Mouse (Mus musculus): ENCODE results near the gene Folr1. TPM values are rescaled to one million over a fixed set of nuclear protein-coding genes. Genes with fewer than 3 reads are reported as not detected.

Folr1 gene
- polyA plus RNA-seq, 1 experiment from 2014 or later = 4.0 TPM

DNA sequence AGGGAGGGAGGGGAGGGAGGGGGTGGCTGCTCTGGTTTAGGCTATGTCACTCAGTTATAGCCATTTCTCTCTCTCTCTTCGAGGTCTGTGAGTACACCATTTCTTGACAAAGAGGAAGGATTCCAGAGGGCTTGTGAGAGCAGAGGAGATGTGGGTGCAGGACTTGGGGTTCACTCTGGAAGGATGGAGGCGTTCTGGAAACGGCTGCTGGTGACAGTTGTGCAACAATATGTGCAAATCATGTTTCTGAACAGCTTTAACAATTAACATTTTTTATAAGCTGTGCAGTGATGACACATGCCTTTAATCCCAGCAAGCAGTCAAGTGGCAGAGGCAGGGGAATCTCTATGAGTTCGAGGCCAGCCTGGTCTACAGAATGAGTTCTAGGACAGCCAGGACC is 10.3 kb upstream of the Folr1 start:
- no peaks in the 10 kb centered on the region for H3K9me3 ChIP-seq (replicated peaks; ENCODE audit: control insufficient read depth, low read length)
- no peak overlapping the region for H3K9ac ChIP-seq (ENCODE audit: low read length)
- H3K36me3 ChIP-seq (ENCODE audit: control insufficient read depth, insufficient read depth) = no peaks in the 10 kb centered on the region
- no peak overlapping the region for H3K4me3 ChIP-seq (ENCODE audit: low read length)
- no peak for ATAC-seq (replicated peaks; ENCODE audit: extremely low read depth, insufficient read depth, low FRiP score)
- H3K4me1 ChIP-seq (ENCODE audit: control insufficient read depth, insufficient read depth, low read length) = no peaks in the 10 kb centered on the region
- H3K4me2 ChIP-seq (ENCODE audit: low read depth, low read length) = no peak overlapping the region
- H3K27me3 ChIP-seq (ENCODE audit: control insufficient read depth, insufficient read depth, low read length) = no peaks in the 10 kb centered on the region
- WGBS = 70% methylated on average over 4 of the region's 4 CpGs
- H3K27ac ChIP-seq (ENCODE audit: low read length) = no peak overlapping the region

DNA sequence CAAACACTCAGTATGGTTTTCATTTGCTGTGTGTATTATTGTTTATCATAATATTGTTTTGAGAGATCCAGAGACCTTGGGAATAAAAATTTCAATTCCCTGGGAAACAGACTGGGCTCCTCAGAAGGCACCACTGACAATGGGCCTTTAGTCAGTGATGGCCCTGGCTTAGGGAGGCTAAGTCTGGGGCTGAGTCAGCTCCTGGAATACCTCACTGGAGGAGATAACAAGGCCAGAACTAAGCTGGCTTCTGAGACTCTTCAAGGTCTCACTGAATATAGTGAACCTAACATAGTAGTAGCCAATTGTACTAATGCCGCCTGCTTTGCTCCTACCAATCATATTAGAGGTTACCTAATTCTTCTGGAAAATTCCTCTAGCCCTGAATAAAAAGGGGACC is 5.4 kb upstream of the Folr1 start:
- peaks cover 7% of the 10 kb centered on the region for H3K4me1 ChIP-seq (ENCODE audit: control insufficient read depth, insufficient read depth, low read length)

GRCm38 (mm10) chr7:101871296-101871695 is 708 bp upstream of the Folr1 start:
- no peak overlapping the region for H3K4me2 ChIP-seq (ENCODE audit: low read depth, low read length)
- peaks cover 9% of the 10 kb centered on the region for H3K4me1 ChIP-seq (ENCODE audit: control insufficient read depth, insufficient read depth, low read length)
- no peaks in the 10 kb centered on the region for H3K27me3 ChIP-seq (ENCODE audit: control insufficient read depth, insufficient read depth, low read length)
- H3K9ac ChIP-seq (ENCODE audit: low read length) = no peak overlapping the region
- H3K9me3 ChIP-seq (replicated peaks; ENCODE audit: control insufficient read depth, low read length) = no peaks in the 10 kb centered on the region
- peak; percentile 76 for ATAC-seq (replicated peaks; ENCODE audit: extremely low read depth, insufficient read depth, low FRiP score)
- no peak overlapping the region for H3K4me3 ChIP-seq (ENCODE audit: low read length)
- peak overlapping the region; percentile 63 for H3K27ac ChIP-seq (ENCODE audit: low read length)
- no peaks in the 10 kb centered on the region for H3K36me3 ChIP-seq (ENCODE audit: control insufficient read depth, insufficient read depth)
- 35% methylated on average over 3 of the region's 3 CpGs for WGBS

More for the DNA sequence above, 5.4 kb upstream of the Folr1 start:
- 94% methylated on average over 1 of the region's 1 CpGs for WGBS
- H3K4me3 ChIP-seq (ENCODE audit: low read length) = no peak overlapping the region
- H3K9me3 ChIP-seq (replicated peaks; ENCODE audit: control insufficient read depth, low read length) = no peaks in the 10 kb centered on the region
- ATAC-seq (replicated peaks; ENCODE audit: extremely low read depth, insufficient read depth, low FRiP score) = no peak
- no peaks in the 10 kb centered on the region for H3K27me3 ChIP-seq (ENCODE audit: control insufficient read depth, insufficient read depth, low read length)
- no peaks in the 10 kb centered on the region for H3K36me3 ChIP-seq (ENCODE audit: control insufficient read depth, insufficient read depth)
- H3K27ac ChIP-seq (ENCODE audit: low read length) = no peak overlapping the region
- no peak overlapping the region for H3K9ac ChIP-seq (ENCODE audit: low read length)
- no peak overlapping the region for H3K4me2 ChIP-seq (ENCODE audit: low read depth, low read length)

- no peak for ATAC-seq (replicated peaks; ENCODE audit: extremely low read depth, insufficient read depth, low FRiP score)
- H3K27ac ChIP-seq (ENCODE audit: low read length) = no peak overlapping the region
- 70% methylated on average over 7 of the region's 7 CpGs for WGBS
- no peaks in the 10 kb centered on the region for H3K36me3 ChIP-seq (ENCODE audit: control insufficient read depth, insufficient read depth)
- H3K4me1 ChIP-seq (ENCODE audit: control insufficient read depth, insufficient read depth, low read length) = peaks cover 9% of the 10 kb centered on the region
- no peak overlapping the region for H3K4me3 ChIP-seq (ENCODE audit: low read length)
- no peak overlapping the region for H3K9ac ChIP-seq (ENCODE audit: low read length)
- H3K4me2 ChIP-seq (ENCODE audit: low read depth, low read length) = no peak overlapping the region
- H3K27me3 ChIP-seq (ENCODE audit: control insufficient read depth, insufficient read depth, low read length) = no peaks in the 10 kb centered on the region
- H3K9me3 ChIP-seq (replicated peaks; ENCODE audit: control insufficient read depth, low read length) = no peaks in the 10 kb centered on the region
These were observed 1.5 kb downstream of the Folr1 start for GRCm38 (mm10) chr7:101869163-101869500.

DNA sequence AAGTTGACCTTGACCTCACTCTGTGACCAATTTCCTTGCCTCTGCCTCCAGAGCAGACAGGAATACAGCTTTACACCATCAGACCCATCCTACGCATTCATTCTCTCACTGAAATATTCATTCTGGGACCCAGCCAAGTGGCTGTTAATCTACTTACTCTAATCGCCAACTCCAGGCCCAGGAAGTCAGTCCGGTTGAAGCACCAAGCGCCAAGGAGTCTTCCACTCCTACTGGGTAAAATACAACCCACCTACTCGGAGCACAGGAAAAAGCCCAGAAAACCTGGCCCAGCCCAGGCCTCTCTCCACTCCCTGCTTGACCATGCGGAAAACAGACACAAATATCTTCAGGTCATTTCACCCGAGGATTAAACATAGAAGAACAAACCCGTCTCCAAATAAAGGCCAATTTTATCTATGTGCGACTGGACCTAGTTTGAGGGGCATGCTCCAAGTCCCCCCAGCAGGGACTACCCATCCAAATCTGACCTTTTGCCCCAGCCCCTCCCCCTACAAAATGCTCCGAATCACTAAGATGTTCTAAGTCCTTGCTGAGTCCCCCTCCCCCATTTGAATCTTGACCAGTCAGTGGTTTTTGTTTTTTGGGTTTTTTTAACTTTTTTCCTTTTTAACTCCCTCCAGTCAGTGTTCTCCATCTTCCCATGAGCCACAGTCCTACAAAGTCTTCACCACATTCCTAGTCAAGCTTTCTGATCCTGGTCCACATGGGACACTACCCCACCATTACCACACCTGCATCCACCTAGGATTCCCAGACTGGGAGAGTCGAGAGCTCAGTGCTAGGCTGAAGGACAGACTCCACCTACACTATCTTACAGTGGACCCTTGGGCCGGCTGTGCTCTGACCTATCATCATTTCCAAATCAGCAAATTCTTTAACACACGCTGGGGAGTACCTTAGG is 2.1 kb downstream of the Folr1 start:
- 57% methylated on average over 13 of the region's 13 CpGs for WGBS
- 0 out of 2 replicates have a peak overlapping the region, but pooled peaks have one; percentile 15 for H3K27ac ChIP-seq (ENCODE audit: low read length)

DNA sequence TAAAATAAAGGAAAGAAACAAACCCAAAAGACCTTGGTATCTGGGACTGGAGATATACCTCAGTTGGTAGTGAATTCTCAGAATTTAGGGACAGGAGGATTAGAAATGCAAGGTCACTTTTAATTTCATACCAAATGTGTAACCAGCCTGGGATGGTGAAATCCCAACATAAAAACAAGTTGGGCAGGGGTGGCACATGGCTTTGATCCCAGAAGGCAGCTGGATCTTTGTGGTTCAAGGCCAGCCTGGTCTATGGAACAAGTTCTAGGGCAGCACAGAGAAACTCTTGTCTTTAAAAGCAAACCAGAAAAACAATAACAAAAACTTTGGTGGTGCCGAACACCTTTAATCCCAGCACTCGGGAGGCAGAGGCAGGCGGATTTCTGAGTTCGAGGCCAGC is 3.1 kb downstream of the Folr1 start:
- Histone ChIP-seq H3K9me3 (replicated peaks; ENCODE audit: control insufficient read depth, low read length) (no peaks in the 10 kb centered on the region), H3K4me3 (ENCODE audit: low read length) (no peak overlapping the region), H3K9ac (ENCODE audit: low read length) (no peak overlapping the region), H3K4me1 (ENCODE audit: control insufficient read depth, insufficient read depth, low read length) (peaks cover 9% of the 10 kb centered on the region), H3K36me3 (ENCODE audit: control insufficient read depth, insufficient read depth) (no peaks in the 10 kb centered on the region), H3K4me2 (ENCODE audit: low read depth, low read length) (no peak overlapping the region), H3K27me3 (ENCODE audit: control insufficient read depth, insufficient read depth, low read length) (no peaks in the 10 kb centered on the region), H3K27ac (ENCODE audit: low read length) (no peak overlapping the region)
- WGBS = 97% methylated on average over 4 of the region's 4 CpGs
- ATAC-seq (replicated peaks; ENCODE audit: extremely low read depth, insufficient read depth, low FRiP score) = no peak

More for the DNA sequence above, 2.1 kb downstream of the Folr1 start:
- peak; percentile 35 for ATAC-seq (replicated peaks; ENCODE audit: extremely low read depth, insufficient read depth, low FRiP score)
- H3K9ac ChIP-seq (ENCODE audit: low read length) = no peak overlapping the region
- H3K27me3 ChIP-seq (ENCODE audit: control insufficient read depth, insufficient read depth, low read length) = no peaks in the 10 kb centered on the region
- H3K4me3 ChIP-seq (ENCODE audit: low read length) = no peak overlapping the region
- H3K4me1 ChIP-seq (ENCODE audit: control insufficient read depth, insufficient read depth, low read length) = peaks cover 9% of the 10 kb centered on the region
- no peak overlapping the region for H3K4me2 ChIP-seq (ENCODE audit: low read depth, low read length)
- no peaks in the 10 kb centered on the region for H3K9me3 ChIP-seq (replicated peaks; ENCODE audit: control insufficient read depth, low read length)
- H3K36me3 ChIP-seq (ENCODE audit: control insufficient read depth, insufficient read depth) = no peaks in the 10 kb centered on the region

GRCm38 (mm10) chr7:101866491-101867265 is 3.9 kb downstream of the Folr1 start:
- Histone ChIP-seq H3K9me3 (replicated peaks; ENCODE audit: control insufficient read depth, low read length) (no peaks in the 10 kb centered on the region), H3K27ac (ENCODE audit: low read length) (no peak overlapping the region), H3K9ac (ENCODE audit: low read length) (no peak overlapping the region), H3K4me3 (ENCODE audit: low read length) (no peak overlapping the region), H3K4me1 (ENCODE audit: control insufficient read depth, insufficient read depth, low read length) (peaks cover 9% of the 10 kb centered on the region), H3K36me3 (ENCODE audit: control insufficient read depth, insufficient read depth) (no peaks in the 10 kb centered on the region), H3K27me3 (ENCODE audit: control insufficient read depth, insufficient read depth, low read length) (no peaks in the 10 kb centered on the region), H3K4me2 (ENCODE audit: low read depth, low read length) (no peak overlapping the region)
- no peak for ATAC-seq (replicated peaks; ENCODE audit: extremely low read depth, insufficient read depth, low FRiP score)
- 75% methylated on average over 11 of the region's 11 CpGs for WGBS

GRCm38 (mm10) chr7:101863415-101863814 is 7.2 kb downstream of the Folr1 start, which contains the start of gene Anapc15:
TSS of gene Anapc15 (plus strand) at chr7:101863715.
- H3K9me3 ChIP-seq (replicated peaks; ENCODE audit: control insufficient read depth, low read length) = no peaks in the 10 kb centered on the region
- H3K4me3 ChIP-seq (ENCODE audit: low read length) = no peak within 1 kb of the TSS
- no peak within 1 kb of the TSS for H3K9ac ChIP-seq (ENCODE audit: low read length)
- WGBS = 66% methylated on average over 3 of the region's 3 CpGs
- H3K4me1 ChIP-seq (ENCODE audit: control insufficient read depth, insufficient read depth, low read length) = no peaks in the 10 kb centered on the region
- H3K4me2 ChIP-seq (ENCODE audit: low read depth, low read length) = no peak within 1 kb of the TSS
- ATAC-seq (replicated peaks; ENCODE audit: extremely low read depth, insufficient read depth, low FRiP score) = no peak
- no peaks in the 10 kb centered on the region for H3K27me3 ChIP-seq (ENCODE audit: control insufficient read depth, insufficient read depth, low read length)
- H3K27ac ChIP-seq (ENCODE audit: low read length) = no peak within 1 kb of the TSS
- no peaks in the 10 kb centered on the region for H3K36me3 ChIP-seq (ENCODE audit: control insufficient read depth, insufficient read depth)

GRCm38 (mm10) chr7:101862291-101862690 is 8.3 kb downstream of the Folr1 start:
- Histone ChIP-seq H3K4me2 (ENCODE audit: low read depth, low read length) (no peak overlapping the region), H3K27ac (ENCODE audit: low read length) (no peak overlapping the region), H3K36me3 (ENCODE audit: control insufficient read depth, insufficient read depth) (no peaks in the 10 kb centered on the region), H3K4me1 (ENCODE audit: control insufficient read depth, insufficient read depth, low read length) (no peaks in the 10 kb centered on the region), H3K9me3 (replicated peaks; ENCODE audit: control insufficient read depth, low read length) (no peaks in the 10 kb centered on the region), H3K27me3 (ENCODE audit: control insufficient read depth, insufficient read depth, low read length) (no peaks in the 10 kb centered on the region), H3K4me3 (ENCODE audit: low read length) (no peak overlapping the region), H3K9ac (ENCODE audit: low read length) (no peak overlapping the region)
- ATAC-seq (replicated peaks; ENCODE audit: extremely low read depth, insufficient read depth, low FRiP score) = no peak
- WGBS = 61% methylated on average over 3 of the region's 3 CpGs

Data from heart, embryonic 16.5 days (tissue).